Mouse (Mus musculus) spleen, embryonic (tissue): ENCODE measurements around the gene Ifrd2.

Experiments
- CTCF ChIA-PET: fragments of 350-600 bp; sonication (Branson Sonifier 250); formaldehyde crosslinking; loops from one replicate; lab custom pipeline; 2022; lab: Charles Lee

Gene Ifrd2

DNA sequence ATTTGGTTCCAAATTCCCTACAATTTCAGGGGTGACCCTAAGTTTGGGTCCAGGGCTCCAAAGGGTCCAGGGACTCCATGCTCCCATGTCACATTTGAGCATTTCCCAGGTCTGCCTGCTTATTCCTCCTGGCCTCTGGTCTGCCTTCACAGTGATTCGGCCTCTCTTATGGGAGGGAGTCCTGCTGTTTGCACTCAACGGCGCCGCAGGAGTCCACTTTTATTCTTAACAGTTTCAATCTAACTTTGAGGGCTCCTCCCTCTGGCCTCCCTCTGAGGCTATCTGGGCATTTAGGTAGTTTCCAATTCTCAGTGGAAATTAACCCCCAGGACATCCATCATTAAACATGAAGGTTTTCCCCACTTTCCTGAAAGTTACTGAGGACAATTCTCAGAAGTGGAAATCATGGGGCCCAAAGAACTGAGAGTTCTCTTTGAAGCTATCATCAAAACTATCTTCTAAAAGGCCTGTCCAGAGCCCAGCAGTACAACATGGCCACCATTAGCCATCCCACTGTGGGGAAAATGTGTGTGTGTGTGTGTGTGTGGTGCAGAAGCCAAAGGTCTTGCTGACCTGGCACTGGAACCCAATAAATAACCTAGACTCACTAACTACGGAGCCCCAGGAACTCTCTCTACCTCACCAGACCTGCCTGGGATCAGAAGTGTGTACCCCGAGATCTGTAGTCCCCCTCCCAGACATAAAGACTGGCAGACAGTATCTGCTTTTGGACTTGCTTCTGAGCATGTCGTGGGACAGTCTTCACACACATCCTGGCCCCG is 7.0 kb downstream of the Ifrd2 start:
- CTCF ChIA-PET: no interaction called here

DNA sequence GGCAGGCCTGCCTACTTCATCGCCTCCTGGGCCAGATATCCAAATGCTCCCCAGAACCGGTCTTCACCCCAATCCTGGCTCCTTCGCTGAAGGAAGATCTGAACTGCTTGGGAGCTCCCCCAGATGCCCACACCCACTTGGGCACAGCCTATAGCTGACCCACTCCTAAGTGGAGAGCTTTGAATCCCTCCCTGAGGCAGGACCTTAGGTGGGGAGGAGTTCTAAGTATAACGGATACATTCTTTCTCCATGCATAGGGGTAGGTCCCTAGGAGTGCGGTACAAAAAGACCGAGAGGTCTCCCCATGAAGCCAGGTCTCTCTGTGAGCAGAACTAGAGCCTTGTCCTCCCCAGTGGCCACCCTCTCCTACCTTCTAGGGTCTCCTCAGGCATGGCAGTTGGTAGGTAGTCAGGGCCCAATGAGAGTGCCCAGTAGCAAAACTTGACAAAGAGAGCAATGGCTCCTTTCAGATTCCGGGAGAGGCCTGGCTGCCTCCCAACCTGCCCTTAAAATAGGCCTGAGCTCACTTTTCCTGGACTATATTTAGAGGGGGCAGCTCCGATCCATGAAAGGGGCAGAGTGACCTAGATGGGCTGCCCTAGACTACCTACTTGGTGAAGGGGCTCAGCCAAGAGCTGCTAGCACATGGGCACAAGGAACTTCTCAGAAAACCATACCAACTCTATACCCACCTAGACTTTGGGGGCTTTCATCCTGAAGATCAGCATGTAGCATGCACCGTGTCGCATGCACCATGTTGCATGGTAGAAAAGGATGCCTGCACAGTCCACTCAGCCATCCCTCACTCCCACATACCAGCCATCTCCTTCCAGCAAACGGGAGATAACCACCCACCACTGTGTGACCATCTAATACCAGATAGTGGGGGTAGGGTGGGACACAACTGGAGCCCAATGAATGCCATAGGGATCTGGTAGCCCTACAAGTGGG is 9.5 kb downstream of the Ifrd2 start:
- CTCF ChIA-PET: interaction anchor here (0.7 kb wide), 1 partner anchor 291 kb away, joined by 3 read pairs; the partner anchor contains the start of gene Mon1a

DNA sequence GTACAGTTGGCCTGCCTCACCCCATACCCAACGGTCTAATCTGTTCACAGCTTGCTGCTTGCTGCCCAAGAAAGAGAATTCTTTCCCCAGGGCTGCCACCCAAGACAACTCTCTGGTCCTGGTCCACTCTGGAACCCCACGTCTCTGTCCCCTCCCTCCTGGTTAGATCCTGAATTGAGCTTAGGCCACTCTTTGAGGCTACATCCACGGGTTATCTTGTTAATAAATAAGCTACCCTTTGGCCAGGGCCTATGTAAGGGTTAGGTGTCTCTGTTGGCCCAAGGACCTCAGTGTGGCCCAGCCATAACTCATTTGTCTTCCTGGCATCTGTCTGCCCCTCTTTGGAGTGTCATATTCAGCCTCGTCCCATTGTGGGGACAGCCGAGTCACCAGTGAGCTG is 10.9 kb downstream of the Ifrd2 start:
- CTCF ChIA-PET: interaction anchor here (0.5 kb wide), 2 partner anchors 31 to 226 kb away, joined by 4 to 6 read pairs; no protein-coding TSS in a partner anchor

DNA sequence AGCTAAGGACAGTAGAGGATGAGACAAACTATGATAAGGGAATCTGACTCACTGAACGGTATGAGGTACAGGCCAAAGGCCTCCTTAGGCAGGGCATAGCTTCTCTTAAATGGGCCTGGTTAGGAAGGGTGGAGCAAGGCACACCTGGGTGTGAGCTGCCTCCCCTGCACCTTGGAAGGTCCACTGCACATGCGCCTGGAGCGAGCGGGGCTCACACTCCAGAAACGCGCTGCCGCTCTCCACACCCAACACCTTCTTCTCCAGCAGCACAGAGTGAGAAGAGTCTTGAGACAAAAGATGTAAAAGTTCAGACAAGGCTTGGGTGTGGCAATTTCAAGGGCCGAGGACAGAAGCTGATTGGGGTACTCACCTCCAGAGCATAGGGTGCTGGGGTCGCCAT is 12.0 kb downstream of the Ifrd2 start:
- CTCF ChIA-PET: interaction anchor here (0.6 kb wide), 1 partner anchor 9 kb away, joined by 3 read pairs; no protein-coding TSS in a partner anchor

DNA sequence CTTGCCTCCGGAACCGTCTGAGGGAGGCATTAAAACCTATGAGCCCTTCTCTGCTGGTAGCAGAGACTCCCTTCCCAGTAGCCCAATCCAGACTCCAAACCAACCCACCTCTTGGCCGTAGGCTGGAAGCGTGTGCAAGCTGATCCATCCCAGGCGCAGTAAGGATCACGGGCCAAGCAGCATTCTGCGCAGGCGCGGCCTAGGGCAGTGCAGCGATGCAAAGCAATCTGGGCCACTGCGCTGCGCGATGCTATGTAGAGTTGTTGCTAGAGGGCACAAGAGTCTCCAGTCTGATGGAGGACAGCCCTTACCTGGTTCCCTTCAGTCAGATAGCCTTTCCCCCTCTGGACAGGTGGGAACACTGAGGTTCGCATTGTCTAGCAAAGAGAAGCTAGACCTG is 12.4 kb downstream of the Ifrd2 start:
- CTCF ChIA-PET: interaction anchor here (0.6 kb wide), 1 partner anchor 8 kb away, joined by 3 read pairs; no protein-coding TSS in a partner anchor

DNA sequence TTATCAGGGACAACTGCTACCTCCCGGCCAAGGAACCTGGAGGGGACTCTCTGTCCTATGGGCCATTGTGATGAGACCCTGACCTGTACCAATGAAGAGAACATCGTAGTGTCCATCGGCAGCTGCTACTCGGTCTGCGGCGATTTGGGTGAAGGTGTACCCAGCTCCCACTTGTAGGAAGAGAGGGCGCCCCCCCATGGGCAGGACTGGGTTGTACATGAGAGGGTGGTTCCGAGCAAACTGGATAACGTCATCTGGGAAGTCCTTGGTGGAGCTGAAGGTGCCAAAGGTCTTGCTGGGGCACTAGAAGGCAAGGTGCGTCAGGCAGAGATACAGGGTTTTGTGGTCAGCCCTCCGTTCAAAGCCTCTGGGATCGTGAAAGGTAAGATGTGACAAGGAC is 13.3 kb downstream of the Ifrd2 start:
- CTCF ChIA-PET: interaction anchor here (0.6 to 1.1 kb wide), 2 partner anchors 64 to 75 kb away, joined by 3 read pairs; no protein-coding TSS in a partner anchor

DNA sequence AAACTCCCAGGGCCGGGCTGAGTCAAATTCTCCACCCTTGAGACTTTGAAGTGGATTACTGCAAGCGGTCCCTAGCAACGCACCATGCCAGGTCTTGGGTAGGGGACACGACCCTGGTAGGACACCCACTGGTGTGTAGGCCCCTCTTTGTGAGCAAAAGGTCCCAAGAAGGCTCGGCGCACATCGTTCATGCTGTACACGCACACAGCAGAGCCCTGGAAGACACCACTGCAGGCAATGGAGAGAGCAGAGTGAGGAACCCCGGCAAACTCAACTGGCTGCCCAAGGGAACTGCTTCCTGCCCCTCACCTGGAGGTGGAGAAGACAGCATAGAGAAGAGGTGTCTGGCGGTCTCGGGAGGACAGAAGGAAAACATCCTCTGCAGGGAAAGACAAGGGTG is 13.8 kb downstream of the Ifrd2 start:
- CTCF ChIA-PET: interaction anchor here (1.1 to 1.7 kb wide), 3 partner anchors 25 to 74 kb away, joined by 3 to 12 read pairs (median 4); no protein-coding TSS in a partner anchor

DNA sequence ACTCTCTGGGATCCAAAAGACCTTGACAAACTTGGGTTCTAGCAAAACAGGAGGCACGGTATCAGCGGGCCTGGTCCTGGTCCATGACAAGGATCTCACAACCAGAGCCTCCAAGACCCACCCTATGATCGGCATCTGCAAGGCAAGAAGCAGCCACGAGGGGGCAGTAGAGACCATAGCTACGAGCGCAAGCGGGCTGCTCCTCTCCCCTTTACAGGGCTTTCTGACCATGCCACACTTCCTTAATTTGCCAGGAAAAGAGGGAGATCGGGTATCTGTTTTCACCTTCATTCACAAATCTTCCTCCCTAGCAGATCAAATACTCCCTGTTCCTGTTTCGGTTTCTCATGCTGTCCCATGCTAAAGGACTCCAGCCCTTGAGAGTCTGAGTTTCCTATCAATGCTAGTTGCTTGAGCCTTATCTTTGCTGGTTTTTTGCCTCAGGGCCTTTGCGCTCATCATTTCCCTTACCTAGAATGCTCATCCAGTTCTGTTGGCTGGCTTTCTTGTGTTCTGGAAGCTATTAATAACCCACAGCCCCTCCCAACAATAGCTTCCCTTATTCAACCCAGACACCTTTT is 14.7 kb downstream of the Ifrd2 start:
- CTCF ChIA-PET: interaction anchor here (0.6 to 1.7 kb wide), 7 partner anchors 10 to 75 kb away, joined by 3 to 12 read pairs (median 4); no protein-coding TSS in a partner anchor

DNA sequence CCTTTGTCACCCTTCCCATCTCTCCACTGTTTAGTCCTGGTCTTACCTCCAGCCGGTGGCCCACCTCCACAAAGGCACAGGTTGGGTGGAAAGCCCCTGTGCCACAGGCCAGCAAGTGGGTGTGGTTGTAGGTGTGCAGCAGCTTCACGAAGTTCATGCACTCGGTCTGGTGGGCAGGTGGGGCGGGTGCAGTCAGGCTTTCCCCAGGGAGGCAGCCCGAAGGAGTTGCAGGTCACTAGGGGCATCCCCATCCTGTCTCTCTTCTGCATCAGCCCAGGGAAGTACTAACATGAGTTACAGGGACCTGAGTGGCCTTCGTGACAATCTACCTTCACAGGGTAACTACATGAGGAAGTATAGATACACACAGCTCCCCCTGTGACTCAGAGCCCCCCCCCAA is 15.8 kb downstream of the Ifrd2 start:
- CTCF ChIA-PET: interaction anchor here (0.6 to 1.7 kb wide), 3 partner anchors 9 to 74 kb away, joined by 3 to 10 read pairs (median 7); partner anchors contain the start of gene Ifrd2

DNA sequence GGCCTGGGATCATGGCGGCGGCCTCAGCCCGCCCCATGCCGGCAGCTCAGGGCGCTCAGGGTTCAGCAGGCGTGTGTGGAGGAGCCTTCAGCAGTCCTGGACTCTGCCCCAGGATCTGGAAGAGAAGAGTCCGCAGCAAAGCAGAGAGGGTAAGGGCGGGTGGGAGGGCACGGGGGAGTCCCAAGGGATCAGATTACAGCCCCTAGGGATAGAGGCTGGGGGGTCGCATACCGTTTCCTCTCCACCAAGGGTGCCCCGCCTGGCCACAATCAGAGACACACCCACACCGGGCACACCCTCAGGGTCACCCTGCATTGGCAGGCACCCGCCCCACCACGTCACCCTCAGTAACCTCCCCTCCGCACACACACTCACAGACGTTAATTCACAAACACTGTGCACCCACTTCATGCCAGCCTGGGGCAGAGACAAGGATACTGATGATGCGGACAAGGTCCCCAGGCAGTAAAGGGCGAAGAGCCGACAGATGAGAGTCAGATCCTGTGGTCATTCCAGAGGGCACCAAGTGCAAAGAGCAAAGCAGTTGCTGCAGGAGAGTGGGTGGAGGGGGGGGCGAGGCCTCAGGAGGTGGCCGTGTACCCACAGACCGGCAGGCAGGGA is 17.7 kb downstream of the Ifrd2 start:
- CTCF ChIA-PET: no interaction called here

DNA sequence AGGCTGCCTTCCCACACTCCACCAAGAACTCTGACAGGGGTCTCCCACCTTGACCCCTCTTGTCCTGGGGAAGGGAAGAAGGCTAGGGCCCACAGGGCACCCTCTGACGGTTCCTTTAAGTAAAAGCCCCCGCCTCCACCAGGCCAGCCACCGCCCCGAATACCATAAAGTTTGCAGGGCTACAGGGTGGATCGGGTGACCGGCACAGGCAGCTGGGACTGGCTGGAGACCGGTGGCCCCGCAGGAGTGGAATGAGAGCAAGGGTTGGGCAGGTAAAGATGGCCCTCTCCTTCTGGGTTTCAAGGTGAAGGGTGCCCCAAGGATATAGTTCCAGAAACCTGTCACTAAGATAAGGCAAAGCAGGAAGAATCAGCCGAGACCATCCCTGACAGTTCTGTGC is 19.1 kb downstream of the Ifrd2 start:
- CTCF ChIA-PET: interaction anchor here (0.6 kb wide), 1 partner anchor 321 kb away, joined by 4 read pairs; no protein-coding TSS in a partner anchor

DNA sequence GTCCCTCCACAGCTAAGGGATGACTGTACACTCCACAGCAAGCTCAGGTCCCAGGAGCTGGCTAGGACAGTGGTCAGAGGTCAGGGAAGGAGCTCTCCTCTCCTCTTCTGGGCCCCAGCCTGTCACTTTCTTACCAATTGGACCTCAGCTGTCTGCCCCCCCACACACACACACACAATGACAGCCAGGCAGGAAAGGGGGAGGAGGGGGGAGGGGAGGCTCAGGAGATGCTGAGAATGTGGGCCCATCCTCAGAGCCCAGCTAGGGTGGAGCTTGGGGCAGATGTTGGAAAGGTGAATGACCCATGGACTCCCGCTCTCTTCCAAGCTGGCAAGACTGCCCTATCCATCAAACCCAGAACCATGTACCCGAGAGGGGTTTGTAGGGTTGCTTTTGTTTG is 19.6 kb downstream of the Ifrd2 start:
- CTCF ChIA-PET: interaction anchor here (0.6 kb wide), 1 partner anchor 320 kb away, joined by 4 read pairs; no protein-coding TSS in a partner anchor

DNA sequence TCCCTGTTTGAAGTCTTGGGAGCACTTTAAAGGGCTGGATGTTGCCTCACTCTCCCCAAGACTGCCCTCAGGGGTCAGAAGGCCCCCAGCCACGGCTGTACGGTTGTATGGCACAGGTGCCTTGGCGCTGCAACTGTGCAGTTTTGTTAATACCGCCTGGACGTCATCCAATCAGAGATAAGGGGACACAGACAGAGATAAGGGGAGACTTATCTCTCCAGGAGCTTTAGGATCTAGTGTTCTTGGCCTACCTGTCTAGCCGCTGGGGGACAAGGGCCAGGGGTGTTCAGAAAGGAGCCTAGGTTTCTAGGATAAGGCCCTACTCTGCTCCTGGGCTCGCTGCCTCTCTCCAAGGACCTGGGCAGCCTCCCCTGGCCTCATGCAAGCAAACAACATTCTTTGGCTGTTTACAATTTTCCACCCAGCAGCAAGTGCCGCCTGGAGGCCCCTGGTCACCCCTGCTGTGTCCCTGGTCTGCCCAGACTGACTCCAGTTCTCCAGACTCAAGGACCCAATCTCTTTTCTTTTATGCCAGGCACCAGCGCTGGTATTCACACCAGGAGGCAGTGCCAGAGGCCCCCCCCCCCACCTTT is 20.3 kb downstream of the Ifrd2 start:
- CTCF ChIA-PET: interaction anchor here (0.5 to 0.7 kb wide), 3 partner anchors 8 to 16 kb away, joined by 3 to 4 read pairs (median 3); no protein-coding TSS in a partner anchor

DNA sequence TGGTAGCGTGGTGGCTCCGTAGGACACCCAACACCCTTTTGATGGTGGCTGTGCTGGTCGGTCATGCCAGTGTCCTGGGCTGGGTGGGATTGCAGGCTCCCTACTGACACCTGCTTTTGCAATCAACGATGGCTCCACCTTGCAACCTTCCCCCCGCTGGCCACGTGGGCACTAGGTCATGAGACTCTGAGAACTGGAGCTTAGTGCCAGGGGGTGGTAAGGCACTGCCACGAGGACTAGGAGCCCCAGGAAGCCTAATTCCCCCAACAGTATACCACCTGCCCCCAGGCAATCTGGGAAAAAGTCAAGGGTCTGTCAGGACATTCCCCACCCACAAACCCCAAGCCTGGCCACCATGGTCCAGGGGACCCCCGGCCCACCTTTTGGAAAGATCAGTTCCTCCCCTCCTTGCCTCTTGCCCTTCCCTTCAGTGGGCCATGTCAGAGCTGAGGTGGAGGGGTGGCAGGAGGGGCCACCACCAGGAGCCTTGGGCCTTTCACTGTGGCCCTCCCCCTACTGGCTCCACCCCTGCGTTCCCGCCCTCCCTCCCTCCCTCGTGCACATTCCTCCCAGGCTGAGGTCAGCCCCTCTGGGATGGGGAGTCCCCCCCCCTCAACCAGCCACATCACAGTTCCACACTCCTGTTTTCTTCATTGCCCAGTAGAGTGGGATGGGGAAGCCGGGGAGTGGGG is 21.4 kb downstream of the Ifrd2 start, which contains the start of gene Sema3b:
Gene Sema3b (minus strand): TSS at position 489 of the 692 bp plus-strand sequence.
- CTCF ChIA-PET: interaction anchor here (0.7 kb wide), 2 partner anchors 9 to 17 kb away, joined by 3 to 4 read pairs; no protein-coding TSS in a partner anchor

DNA sequence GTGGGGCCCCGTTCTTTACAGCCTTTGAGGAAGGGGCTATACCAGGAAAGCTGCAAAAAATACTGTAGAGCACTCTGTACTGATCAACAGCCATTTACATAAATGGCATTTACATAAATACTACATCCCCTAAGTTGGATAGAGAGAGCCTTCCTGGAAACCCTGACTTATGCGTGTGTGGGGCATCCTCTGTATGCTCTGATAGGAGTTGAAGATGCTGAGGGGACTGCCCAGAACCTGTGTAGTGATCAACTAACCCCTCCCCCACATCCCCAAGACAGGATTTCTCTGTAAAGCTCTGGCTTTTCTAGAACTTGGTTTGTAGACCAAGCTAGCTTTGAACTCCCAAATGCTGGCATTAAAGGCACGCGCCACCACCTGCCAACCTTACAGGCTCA is 22.0 kb downstream of the Ifrd2 start:
- CTCF ChIA-PET: interaction anchor here (0.8 to 1.2 kb wide), 2 partner anchors 17 to 36 kb away, joined by 3 to 14 read pairs; no protein-coding TSS in a partner anchor

DNA sequence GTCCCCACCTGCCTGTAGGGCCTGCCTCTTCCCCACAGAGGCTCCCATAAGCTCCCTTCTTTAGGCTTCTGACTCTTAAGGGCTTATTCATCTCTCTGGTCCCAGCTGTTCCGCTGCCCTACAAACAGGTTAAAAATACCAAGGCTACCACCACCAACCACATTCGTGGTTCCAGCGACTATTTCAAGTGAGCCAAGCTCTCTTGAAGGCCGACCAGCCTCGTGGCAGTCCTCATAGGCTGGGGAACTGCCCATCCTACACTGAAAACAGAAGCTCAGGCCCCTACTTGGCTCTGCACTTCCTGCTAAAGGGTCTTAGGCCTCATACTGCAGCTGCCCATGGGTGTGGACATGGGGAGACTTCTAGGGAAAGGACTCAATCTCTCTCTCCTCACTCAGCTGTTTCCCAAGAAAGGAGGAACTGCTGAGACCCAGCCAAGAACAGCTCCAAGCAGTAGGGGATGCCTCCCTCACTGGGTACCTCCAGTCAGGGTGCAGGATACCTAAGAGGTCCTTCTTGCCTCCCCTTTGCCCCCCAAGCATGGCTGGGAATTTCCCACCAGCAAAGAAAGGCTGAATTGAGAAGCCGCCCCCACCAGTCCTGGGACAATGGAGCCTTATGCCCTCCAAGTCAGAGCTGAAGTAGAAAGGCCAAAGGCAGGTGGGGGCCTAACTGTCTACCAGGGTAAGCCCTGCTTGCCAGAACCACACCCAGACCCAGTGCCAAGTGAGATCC is 24.2 kb downstream of the Ifrd2 start:
- CTCF ChIA-PET: interaction anchor here (0.7 to 1.8 kb wide), 4 partner anchors 9 to 66 kb away, joined by 3 to 7 read pairs (median 3); no protein-coding TSS in a partner anchor

DNA sequence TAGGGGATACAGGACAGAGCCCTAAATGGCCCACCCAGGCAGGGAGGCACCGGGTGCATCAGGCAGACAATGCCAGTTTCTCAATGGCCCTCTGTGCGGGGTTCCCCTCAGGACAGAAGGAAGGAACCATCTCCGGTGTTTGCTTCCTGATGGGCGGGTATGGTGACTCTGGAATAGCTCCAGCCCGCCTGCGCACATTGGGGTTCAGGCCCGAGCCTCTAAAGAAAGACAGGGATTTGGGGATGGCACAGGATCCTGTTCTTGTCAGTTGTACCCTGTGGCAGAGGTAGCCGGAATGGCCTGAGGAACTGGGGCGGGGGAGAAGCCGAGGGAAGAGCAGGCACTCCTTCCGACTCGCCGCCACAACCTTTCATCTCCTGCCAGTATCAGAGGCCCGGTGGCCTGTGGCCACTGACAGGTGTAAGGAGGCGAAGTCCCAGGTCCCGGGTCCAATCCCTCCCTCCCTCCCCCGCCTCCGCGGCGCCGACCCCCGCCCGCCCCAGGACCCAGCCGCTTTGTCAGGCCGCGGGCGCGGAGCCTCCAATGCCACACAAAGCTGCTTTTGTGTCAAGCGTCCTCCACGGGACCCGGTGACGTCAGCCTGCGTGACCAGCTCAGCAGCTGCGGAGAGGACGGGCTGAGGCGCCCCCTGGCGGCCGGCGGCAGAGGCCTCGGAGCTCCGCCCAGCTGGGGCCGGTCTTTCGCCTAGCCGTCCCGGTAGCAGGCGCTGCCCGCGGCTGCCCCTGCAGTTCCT is 24.9 kb downstream of the Ifrd2 start:
- CTCF ChIA-PET: interaction anchor here (0.7 to 1.8 kb wide), 4 partner anchors 10 to 65 kb away, joined by 3 to 7 read pairs (median 3); no protein-coding TSS in a partner anchor
